Mouse (Mus musculus) adrenal gland, postnatal 36 days (tissue): ENCODE results near the gene Cby1. TPM values are rescaled to one million over a fixed set of nuclear protein-coding genes. Genes with fewer than 3 reads are reported as not detected.

ENCODE experiments used
- DNase-seq, 2 experiments: peaks; one replicate each; pipeline ENCODE4 v3.0.0; 2021; ENCODE audit warnings: mixed read lengths in 1 of 2
- total RNA-seq, 2 experiments: library from RNA; stranded (reverse); gene quantifications; 2 replicates each; pipeline ENCODE4 v1.2.3; 2021

The Cby1 gene
- total RNA-seq, 2 experiments from 2014 or later = 15.9 to 24.7 TPM

GRCm38 (mm10) chr15:79697558-79698187 is 38.7 kb downstream of the Cby1 start:
- no peak for DNase-seq

- no peak for DNase-seq
Measured at GRCm38 (mm10) chr15:79706603-79707214, 47.7 kb downstream of the Cby1 start.

GRCm38 (mm10) chr15:79708229-79708822 is 49.3 kb downstream of the Cby1 start:
- no peak for DNase-seq

- DNase-seq = no peak
Measured at GRCm38 (mm10) chr15:79715646-79716045, 56.6 kb downstream of the Cby1 start.

GRCm38 (mm10) chr15:79716710-79717109 is 57.7 kb downstream of the Cby1 start:
- DNase-seq = no peak

Other genes with a start within 250 kb of the Cby1 start
- 10 to 100 TPM; 69.0 to 96.0 TPM for gene Csnk1e, start 203.6 kb upstream of the Cby1 start, total RNA-seq
- 1 to 10 TPM in 1 of 2 experiments, under 1 TPM in 1; 0.30 to 2.3 TPM for gene Kcnj4, start 154.0 kb upstream of the Cby1 start, total RNA-seq
- 1 to 10 TPM; 3.6 to 6.3 TPM for gene Kdelr3, start 142.8 kb upstream of the Cby1 start, total RNA-seq
- gene Ddx17, start 112.5 kb upstream of the Cby1 start, total RNA-seq = 100 to 1,000 TPM; 228 to 300 TPM
- gene Dmc1, start 54.1 kb upstream of the Cby1 start, total RNA-seq = 1 to 10 TPM in 1 of 2 experiments, under 1 TPM in 1; 0.83 to 1.6 TPM
- 1 to 10 TPM; 2.4 to 2.8 TPM for gene Fam227a, start 243 bp upstream of the Cby1 start, total RNA-seq
- gene Tomm22, start 11.7 kb downstream of the Cby1 start, total RNA-seq = 100 to 1,000 TPM; 110 to 112 TPM
- gene Josd1, start 28.7 kb downstream of the Cby1 start, total RNA-seq = 10 to 100 TPM; 33.8 to 36.4 TPM
- 10 to 100 TPM; 25.8 to 27.2 TPM for gene Gtpbp1, start 31.6 kb downstream of the Cby1 start, total RNA-seq
- 10 to 100 TPM; 58.1 to 61.0 TPM for gene Sun2, start 83.3 kb downstream of the Cby1 start, total RNA-seq
- 10 to 100 TPM; 19.5 to 22.9 TPM for gene Dnal4, start 118.7 kb downstream of the Cby1 start, total RNA-seq
- 1 to 10 TPM; 6.0 to 6.7 TPM for gene Nptxr, start 145.6 kb downstream of the Cby1 start, total RNA-seq
- 1 to 10 TPM; 1.1 to 2.2 TPM for gene Npcd, start 175.0 kb downstream of the Cby1 start, total RNA-seq
- gene Cbx6, start 175.5 kb downstream of the Cby1 start, total RNA-seq = 10 to 100 TPM; 55.8 to 57.4 TPM
- gene Apobec3, start 232.5 kb downstream of the Cby1 start, total RNA-seq = 10 to 100 TPM; 14.5 to 15.7 TPM